Mouse (Mus musculus): ENCODE data around the gene Cct3.
"Not testable (repeated sequence)": the region's sequence is repeated elsewhere in the genome, so short reads cannot be mapped to it uniquely, and the experiment has no call there.

DNA sequence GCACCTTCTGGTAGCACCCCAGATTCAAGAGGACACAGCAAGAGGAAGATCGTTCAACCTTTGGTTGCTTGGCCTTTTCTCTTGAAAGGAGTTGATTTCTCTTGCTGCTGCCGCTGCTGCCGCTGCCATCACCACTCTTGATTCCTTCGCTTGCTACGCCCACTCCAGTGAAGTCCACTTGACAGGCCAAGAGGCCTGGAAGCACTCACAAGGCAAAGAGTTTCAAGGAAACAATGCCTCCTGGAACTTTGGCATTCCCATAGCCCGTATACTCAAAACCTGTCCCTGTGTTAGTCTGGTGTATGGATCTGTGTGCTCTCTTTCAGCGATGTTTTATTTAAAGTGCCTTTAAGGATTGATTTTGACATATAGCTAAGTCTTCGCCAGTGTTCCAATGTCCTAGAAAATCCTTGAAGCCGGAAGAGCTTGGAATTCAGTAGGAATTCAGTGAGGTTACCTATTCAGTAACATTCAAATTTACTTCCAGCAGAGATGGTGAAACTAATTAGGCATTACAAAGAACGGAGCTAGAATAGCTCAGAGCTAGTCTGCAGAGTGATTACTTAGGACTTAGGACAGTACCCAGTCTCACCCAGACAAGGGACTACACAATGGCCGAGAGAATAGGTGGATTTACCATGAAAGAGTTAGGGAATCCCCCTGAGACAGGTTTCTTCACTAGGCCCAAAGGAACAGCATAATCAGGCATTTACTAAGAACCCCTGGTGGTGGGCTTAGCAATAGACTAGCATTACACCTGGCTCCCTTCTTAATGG, 15.6 kb upstream of the Cct3 start:
- TF ChIP-seq POLR2A (IDR thresholded peaks at IDR 0.05; ENCODE audit: control insufficient read depth, low read depth, low read length); CTCF (IDR thresholded peaks at IDR 0.05; ENCODE audit: control insufficient read depth, insufficient read depth, insufficient replicate concordance, low read depth, low read length): not testable (repeated sequence)

Measured in testis, adult 2 months (tissue).